Mouse (Mus musculus) MEL (cell line): ENCODE data around the gene Als2cl.

Experiments
- CTCF ChIP-seq, 3 experiments: IDR thresholded peaks in 2 of 3; conservative IDR thresholded peaks in 1 of 3; 2 replicates each; pipeline ENCODE4 v1.5.1; 2011 to 2012; ENCODE audit warnings: low read length in 3 of 3, low read depth in 2 of 3, mild to moderate bottlenecking in 2 of 3, improper control_type of control experiment in 1 of 3, inconsistent platforms in 1 of 3, mixed read lengths in 1 of 3, moderate library complexity in 1 of 3; ENCODE audit not compliant: control insufficient read depth in 1 of 3, insufficient read depth in 1 of 3, poor library complexity in 1 of 3, severe bottlenecking in 1 of 3
- EP300 ChIP-seq, 2 experiments: IDR thresholded peaks; 2 replicates each; pipeline ENCODE4 v1.6.1; 2011; ENCODE audit warnings: improper control_type of control experiment in 2 of 2, low read length in 2 of 2, low read depth in 1 of 2, mild to moderate bottlenecking in 1 of 2
- ETS1 ChIP-seq: IDR thresholded peaks from 2 replicates; pipeline ENCODE4 v1.6.1; 2012; ENCODE audit warnings: low read depth, mild to moderate bottlenecking, inconsistent platforms, low read length, improper control_type of control experiment, moderate library complexity
- HCFC1 ChIP-seq: IDR thresholded peaks from 2 replicates; pipeline ENCODE4 v1.6.1; 2012; ENCODE audit warnings: low read depth, mild to moderate bottlenecking, inconsistent platforms, low read length, improper control_type of control experiment, moderate library complexity
- MYC ChIP-seq: IDR thresholded peaks from 2 replicates; pipeline ENCODE4 v1.6.1; 2011; ENCODE audit warnings: low read depth, mild to moderate bottlenecking, low read length, improper control_type of control experiment, moderate library complexity
- NELFE ChIP-seq: IDR thresholded peaks from 2 replicates; pipeline ENCODE4 v1.6.1; 2011; ENCODE audit warnings: low read depth, low read length, improper control_type of control experiment
- POLR2A ChIP-seq, 2 experiments: IDR thresholded peaks; 2 replicates each; pipeline ENCODE4 v1.6.1; 2011 to 2012; ENCODE audit warnings: low read length in 2 of 2, mild to moderate bottlenecking in 2 of 2, control low read depth in 1 of 2, improper control_type of control experiment in 1 of 2, low read depth in 1 of 2, moderate library complexity in 1 of 2; ENCODE audit not compliant: control insufficient read depth in 1 of 2, insufficient read depth in 1 of 2, poor library complexity in 1 of 2
- POLR2AphosphoS2 ChIP-seq: IDR thresholded peaks from 2 replicates; pipeline ENCODE4 v1.6.1; 2011; ENCODE audit warnings: low read length, improper control_type of control experiment
- SIN3A ChIP-seq: IDR thresholded peaks from 2 replicates; pipeline ENCODE4 v1.6.1; 2012; ENCODE audit warnings: low read length, improper control_type of control experiment, inconsistent platforms
- TAL1 ChIP-seq: IDR thresholded peaks from 2 replicates; pipeline ENCODE4 v1.6.1; 2012; ENCODE audit warnings: mild to moderate bottlenecking, inconsistent platforms, low read length, moderate library complexity, mixed read lengths
- TCF12 ChIP-seq: IDR thresholded peaks from 2 replicates; pipeline ENCODE4 v1.6.1; 2014; ENCODE audit warnings: low read depth, mild to moderate bottlenecking, inconsistent platforms, low read length, improper control_type of control experiment, moderate library complexity
- USF1 ChIP-seq: IDR thresholded peaks from 2 replicates; pipeline ENCODE4 v1.6.1; 2014; ENCODE audit warnings: low read depth, mild to moderate bottlenecking, inconsistent platforms, low read length, improper control_type of control experiment, moderate library complexity
- ZC3H11A ChIP-seq: IDR thresholded peaks from 2 replicates; pipeline ENCODE4 v1.6.1; 2012; ENCODE audit warnings: low read depth, mild to moderate bottlenecking, inconsistent platforms, low read length, improper control_type of control experiment
- ZNF384 ChIP-seq: IDR thresholded peaks from 2 replicates; pipeline ENCODE4 v1.6.1; 2012; ENCODE audit warnings: low read depth, mild to moderate bottlenecking, inconsistent platforms, low read length, improper control_type of control experiment

DNA sequence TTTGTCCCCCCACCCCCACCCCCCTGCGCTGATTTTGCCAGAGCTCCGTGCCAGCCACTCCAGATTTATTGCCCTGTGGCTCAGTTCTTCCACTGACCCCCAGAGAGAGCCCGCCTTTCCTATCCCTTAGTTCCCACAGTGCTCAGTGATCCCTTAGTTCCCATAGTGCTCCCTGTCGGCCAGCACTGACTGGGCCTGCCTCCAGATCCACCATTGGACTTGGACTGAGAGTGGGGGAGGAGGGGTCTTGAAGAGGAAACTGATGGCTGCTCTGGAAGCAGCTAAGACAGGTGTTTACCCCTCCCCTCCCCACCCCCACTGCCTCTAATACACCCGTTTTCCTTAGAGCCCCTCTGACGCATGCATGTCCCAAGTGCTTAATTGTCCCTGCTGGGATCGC lies 16.3 kb downstream of the Als2cl start:
- TF ChIP-seq TAL1 (no peak), POLR2AphosphoS2 (no peak), POLR2A (IDR thresholded peaks at IDR 0.05; ENCODE audit: control insufficient read depth in 1 of 2, insufficient read depth in 1 of 2, low read depth in 1 of 2, low read length in 2 of 2, poor library complexity in 1 of 2) (no peak), NELFE (no peak), TCF12 (no peak), MYC (no peak), CTCF (IDR thresholded peaks at IDR 0.05 in 2 of 3, conservative IDR thresholded peaks at IDR 0.05 in 1 of 3; ENCODE audit: control insufficient read depth in 1 of 3, insufficient read depth in 1 of 3, low read depth in 2 of 3, low read length in 3 of 3, poor library complexity in 1 of 3, severe bottlenecking in 1 of 3) (no peak), USF1 (no peak), EP300 (IDR thresholded peaks at IDR 0.05; ENCODE audit: low read depth in 1 of 2, low read length in 2 of 2) (no peak), HCFC1 (no peak), ZNF384 (no peak), ZC3H11A (no peak), SIN3A (no peak), ETS1 (no peak)
